Mouse (Mus musculus) adrenal gland, postnatal 14 days (tissue): ENCODE data around the gene Cpeb2. TPM values are rescaled to one million over a fixed set of nuclear protein-coding genes. Genes with fewer than 3 reads are reported as not detected.

Source experiments
- DNase-seq: peaks from one replicate; pipeline ENCODE4 v3.0.0; 2021; ENCODE audit warnings: mixed read lengths
- long read RNA-seq, 2 experiments: library from polyadenylated mRNA; stranded (forward); transcript quantifications; one replicate each; pipeline ENCODE4 v2.0.0; 2021
- total RNA-seq: library from RNA; stranded (reverse); gene quantifications from 2 replicates; pipeline ENCODE4 v1.2.3, GENCODE M21; 2021

Cpeb2 gene
- 26.7 and 38.1 TPM in 2 replicates for total RNA-seq
- long read RNA-seq, experiment 1, full-length matches to known transcripts, result 1 of 4 reads
- long read RNA-seq, experiment 1, partial matches to known transcripts, result 0 of 4 reads
- long read RNA-seq, experiment 1, other reads (novel, unspliced or antisense), result 3 of 4 reads
- long read RNA-seq, experiment 2, partial matches to known transcripts, result 1 of 3 reads
- long read RNA-seq, experiment 2, other reads (novel, unspliced or antisense), result 2 of 3 reads

GRCm38 (mm10) chr5:43232480-43233315, at the start of gene Cpeb2:
Cpeb2 (plus strand) TSS chr5:43233170.
- DNase-seq, result peak; percentile 98

DNA sequence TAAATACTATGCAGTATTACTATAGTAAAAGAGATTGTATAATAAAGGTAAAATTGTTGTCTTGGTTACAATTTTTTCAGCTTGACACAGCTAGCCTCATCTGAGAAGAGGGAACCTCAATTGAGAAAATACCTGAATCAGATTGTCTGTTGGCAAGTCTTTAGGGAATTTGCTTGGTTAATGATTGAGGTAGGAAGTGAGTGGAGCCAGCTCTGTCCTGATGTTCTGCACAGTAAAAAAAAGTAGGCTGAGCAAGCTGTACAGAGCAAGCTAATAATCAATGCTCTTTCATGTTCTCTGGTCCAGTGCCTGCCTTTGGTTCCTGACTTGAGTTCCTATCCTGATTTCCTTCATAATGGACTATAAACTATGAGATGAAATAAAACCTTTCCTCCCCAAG, 49.4 kb upstream of the Cpeb2 start:
- no peak for DNase-seq

DNA sequence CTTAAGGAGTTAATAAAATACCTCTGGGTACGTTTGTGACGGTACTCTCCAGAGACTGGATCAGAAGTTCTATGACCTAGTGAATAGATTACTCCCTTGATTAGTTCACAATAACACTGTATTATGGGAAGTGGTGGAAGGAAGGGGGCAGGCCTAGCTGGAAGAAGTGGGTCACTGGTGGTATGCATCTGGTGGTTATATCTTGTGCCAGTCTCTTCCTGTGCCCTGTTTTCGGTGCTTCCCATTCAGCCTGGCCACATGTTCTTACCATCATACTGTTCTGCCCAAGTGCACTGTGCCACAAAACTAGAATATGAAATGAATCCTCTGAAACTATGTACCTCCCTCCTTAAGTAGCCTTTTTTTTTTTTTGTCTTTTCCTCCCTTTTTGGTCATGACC, 48.1 kb upstream of the Cpeb2 start:
- no peak for DNase-seq

GRCm38 (mm10) chr5:43185478-43185877, 47.5 kb upstream of the Cpeb2 start:
- no peak for DNase-seq

DNA sequence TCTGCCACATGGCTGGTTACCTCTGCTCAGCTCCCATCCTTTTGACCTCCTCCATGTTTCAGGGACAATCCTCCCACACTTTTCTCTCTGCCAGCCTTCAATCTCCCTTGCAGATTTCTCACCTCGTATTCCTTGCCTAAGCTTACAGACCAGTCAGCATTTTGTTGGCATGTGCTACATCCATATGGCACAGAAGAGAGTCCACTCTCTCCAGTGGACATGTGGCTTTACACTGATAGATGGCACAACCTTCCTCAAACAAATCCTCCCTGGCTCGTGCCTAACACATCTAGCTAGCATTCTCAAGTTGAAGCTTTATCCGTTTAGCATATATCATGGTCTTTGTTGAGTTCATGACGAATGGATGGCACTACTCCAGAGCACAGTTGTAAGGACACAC, 32.3 kb upstream of the Cpeb2 start:
- DNase-seq, result no peak

- no peak for DNase-seq
Observed at GRCm38 (mm10) chr5:43206495-43207053, 26.4 kb upstream of the Cpeb2 start.

GRCm38 (mm10) chr5:43217468-43217867, 15.5 kb upstream of the Cpeb2 start:
- no peak for DNase-seq

GRCm38 (mm10) chr5:43217987-43218846, 14.8 kb upstream of the Cpeb2 start:
- no peak for DNase-seq

GRCm38 (mm10) chr5:43218847-43219132, 14.2 kb upstream of the Cpeb2 start:
- peak; percentile 15 for DNase-seq

DNA sequence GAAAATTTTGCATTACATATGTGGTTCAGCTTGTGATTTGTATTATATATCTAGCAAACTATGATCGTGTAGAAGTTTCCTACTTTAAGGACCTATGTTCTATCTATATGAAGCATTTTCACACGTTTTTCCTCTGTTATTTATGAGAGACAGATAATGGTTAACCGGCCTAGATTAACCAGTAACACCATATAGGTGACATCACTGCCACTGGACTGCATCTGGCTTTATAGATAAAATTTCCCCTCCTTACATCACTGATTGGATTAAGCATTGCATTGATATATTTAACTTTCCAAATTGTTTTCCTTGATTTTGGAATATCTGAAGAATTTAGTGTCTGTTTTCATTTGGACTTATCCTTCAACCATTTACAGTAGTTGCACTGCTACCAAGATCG, 9.6 kb upstream of the Cpeb2 start:
- DNase-seq, result no peak

GRCm38 (mm10) chr5:43224245-43224644, 8.7 kb upstream of the Cpeb2 start:
- DNase-seq, result no peak

DNA sequence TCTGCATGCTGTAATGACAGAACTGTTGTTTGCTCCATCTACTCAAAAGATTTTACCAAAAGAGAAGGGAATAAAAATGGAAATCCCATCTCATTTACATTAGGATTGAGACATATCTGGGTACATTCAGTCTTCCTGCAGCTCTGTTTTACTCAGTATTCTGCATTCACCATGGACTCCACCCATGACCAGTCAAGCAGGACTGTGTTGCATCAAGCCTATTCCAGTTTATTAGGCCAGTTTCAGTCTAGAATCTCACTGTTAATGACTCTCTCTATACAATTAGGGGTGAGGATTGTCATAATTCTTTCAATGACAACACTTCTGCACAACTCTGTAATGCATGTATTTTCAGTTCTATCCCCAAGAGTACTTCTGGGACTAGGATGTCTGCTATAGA, 6.8 kb upstream of the Cpeb2 start:
- no peak for DNase-seq

DNA sequence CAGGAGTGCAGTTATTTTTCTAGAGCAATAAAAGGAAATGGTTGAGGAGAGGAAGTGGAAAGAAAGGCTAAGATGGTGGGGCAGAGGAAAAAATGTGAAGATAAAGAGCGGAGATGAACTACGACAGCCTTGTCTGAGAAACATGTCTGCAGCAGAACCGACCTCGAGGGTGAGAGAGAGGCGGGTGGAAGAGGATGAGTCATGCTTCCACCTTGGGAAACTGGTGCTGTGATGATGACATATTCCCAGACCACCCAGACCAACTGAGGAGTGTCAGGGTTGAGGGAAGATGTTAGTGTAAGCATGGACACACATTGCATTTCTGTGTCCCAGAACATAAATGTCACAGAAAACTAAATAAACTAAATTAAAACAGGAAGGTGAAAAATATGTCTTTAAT, 5.4 kb upstream of the Cpeb2 start:
- DNase-seq, result peak; percentile 65

GRCm38 (mm10) chr5:43231061-43231460, 1.9 kb upstream of the Cpeb2 start:
- no peak for DNase-seq

GRCm38 (mm10) chr5:43232149-43232479, 856 bp upstream of the Cpeb2 start:
- no peak for DNase-seq

DNA sequence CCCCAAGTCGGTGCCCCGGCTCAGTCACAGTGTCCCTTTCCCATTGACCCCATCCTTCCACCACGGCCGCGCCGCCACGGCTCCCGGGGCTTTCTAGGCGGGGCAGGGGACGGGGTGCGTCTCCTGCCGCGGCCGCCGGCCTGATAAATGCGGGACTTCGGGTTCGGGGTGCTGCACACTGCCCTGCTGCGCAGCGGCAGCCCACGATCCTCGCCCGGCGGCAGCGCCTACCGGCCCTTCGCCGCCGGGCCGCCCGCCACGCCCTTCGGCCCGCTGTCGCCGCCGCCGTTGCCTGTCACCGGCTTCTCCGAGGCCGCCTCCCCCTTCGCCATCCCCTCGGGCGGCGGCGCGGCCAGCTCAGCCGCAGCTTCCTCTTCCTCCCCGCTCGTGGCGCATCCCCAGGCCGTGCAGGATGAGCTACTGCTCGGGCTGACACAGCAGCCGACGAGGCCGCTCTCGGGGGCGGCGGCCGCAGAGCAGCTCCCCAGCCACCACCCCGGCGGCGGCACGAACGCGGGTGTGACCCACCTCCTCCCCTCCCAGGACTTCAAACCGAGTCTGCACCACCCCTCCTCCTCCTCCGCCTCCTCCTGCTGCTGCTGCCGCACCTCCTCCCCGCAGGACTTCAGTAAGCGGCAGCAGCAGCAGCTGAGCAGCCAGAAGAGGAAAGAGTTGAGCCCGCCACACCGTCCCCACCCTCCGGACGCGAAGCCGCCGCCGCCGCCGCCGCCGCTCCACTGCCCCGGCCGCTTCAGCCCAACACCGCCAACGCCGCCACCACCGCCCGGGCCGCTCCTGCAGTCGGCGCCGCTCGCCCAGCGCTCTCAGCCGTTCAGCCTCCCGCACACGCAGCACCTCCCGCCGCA, 579 bp downstream of the Cpeb2 start:
- peak; percentile 88 for DNase-seq

- peak; percentile 68 for DNase-seq
Observed at GRCm38 (mm10) chr5:43234321-43235185, 1.6 kb downstream of the Cpeb2 start.

GRCm38 (mm10) chr5:43235186-43235785, 2.3 kb downstream of the Cpeb2 start:
- peak; percentile 74 for DNase-seq

GRCm38 (mm10) chr5:43235997-43236396, 3.0 kb downstream of the Cpeb2 start:
- DNase-seq, result no peak

GRCm38 (mm10) chr5:43236476-43236875, 3.5 kb downstream of the Cpeb2 start:
- DNase-seq, result no peak
